Mouse (Mus musculus) forelimb bud, embryonic 11.5 days (tissue): Measurements from ENCODE around the gene Dpp6.

Source experiments
- DNase-seq: peaks from one replicate; pipeline ENCODE4 v3.0.0-alpha.2; 2012; ENCODE audit warnings: low read depth, low spot score

The Dpp6 gene

DNA sequence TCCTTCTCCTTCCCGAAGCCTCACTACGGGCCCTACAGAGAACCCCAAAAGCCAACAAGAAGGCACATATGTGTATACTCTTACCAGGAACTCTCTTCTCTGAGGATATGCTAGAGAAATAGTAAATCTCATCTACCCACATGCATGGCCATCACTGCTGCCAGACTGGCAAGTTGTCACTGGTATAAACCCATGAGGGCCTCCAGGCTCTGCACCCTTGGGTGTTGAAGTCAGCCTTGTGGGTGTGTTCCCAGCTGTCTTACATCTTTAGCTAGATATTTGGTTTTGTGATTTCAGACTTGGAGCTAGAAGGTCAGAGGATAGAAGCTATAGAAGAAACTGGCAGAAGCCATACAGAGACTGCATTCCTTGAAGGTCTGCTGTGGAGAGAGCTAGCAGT lies 842.0 kb downstream of the Dpp6 start:
- DNase-seq: no peak

DNA sequence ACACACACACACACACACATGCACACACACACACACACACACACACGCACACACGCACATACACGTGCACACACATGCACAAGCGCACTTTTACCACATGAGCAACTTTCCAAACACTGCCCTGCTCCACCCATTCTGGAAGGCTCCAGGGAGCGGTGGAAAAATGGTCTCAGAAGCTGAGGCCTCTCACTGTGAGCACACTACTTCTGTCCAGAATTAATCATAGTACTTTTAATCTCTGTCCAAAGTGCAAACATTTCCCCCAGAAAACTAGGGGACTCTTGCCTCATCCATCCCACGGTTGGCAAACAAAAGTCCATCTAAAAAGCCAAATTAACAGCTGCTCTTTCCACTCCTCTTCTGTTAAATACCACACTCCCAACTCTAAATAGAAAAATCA lies 842.8 kb downstream of the Dpp6 start:
- DNase-seq: no peak

DNA sequence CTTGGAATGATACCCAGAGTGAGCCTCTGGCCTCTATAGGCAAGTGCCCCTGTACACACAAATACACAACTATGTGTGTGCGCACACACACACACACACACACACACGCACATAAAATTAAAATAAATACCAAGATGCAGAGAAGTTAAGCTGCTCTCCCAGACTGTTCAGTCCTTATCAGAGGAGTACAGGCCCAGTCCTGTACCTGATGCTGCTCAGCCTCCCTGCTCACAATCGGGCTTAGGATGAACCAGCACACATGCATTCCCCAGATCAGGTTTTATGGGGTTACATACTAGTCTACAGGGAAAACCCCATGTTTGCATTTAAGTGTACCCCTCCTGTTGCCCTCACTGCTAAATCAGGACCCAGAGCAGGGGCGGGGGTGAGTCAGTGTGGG lies 847.1 kb downstream of the Dpp6 start:
- DNase-seq: no peak

DNA sequence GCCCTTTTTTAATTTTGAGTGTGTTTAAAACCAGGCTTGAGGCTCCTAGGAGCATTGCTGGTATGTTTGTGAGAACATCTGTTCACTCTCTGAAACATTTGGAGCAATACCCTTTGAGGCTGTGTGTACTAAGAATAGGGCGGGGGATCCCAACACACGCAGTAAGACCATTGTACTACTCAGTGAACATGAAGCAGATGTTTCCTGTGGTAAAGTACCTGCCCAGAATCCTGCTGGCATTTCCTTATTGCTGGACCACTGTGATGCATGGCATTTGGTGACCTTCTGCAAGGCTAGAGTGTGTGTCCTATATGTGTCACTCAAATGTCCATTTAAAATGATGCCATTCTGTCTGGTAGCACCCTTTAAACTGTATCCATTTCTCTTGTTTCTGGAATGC lies 854.5 kb downstream of the Dpp6 start:
- DNase-seq: no peak

DNA sequence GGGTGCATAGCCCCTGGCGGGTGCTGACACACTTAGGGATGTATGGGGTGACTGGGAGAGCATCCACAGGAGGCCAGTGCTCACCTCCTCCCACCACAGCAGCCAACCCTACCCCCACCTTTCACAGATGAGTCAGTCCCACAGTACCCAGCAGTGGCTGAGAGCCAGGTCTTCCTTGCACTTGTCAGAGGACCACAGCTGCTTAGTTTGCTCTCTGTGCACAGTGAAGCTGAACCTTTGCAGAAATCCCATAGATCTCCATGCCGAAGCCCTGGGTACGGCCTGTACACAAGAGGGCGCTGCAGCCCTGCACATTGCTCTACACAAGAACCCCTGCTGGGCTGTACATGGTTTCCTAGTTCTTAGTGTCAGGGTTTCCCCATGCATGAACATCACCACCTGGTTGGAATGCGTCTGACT lies 860.3 kb downstream of the Dpp6 start:
- DNase-seq: no peak

DNA sequence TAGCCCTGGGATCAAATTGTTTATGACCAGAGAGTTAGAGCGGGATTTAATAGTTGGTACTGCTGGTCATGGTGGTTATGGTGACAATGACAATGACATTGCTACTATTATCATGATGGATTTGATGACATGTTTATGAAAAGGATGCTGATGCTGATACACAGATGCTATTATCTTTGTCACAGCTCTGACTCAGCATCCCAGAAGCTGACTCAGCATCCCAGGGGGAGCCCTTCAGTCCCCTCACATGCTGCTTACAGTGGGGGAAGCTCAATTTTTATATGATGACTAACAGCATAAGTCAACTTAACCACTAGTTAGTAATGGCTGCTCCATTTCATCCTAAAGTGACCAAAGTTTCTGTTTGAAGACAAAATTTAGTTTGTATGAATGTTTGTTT lies 862.1 kb downstream of the Dpp6 start:
- no peak for DNase-seq

DNA sequence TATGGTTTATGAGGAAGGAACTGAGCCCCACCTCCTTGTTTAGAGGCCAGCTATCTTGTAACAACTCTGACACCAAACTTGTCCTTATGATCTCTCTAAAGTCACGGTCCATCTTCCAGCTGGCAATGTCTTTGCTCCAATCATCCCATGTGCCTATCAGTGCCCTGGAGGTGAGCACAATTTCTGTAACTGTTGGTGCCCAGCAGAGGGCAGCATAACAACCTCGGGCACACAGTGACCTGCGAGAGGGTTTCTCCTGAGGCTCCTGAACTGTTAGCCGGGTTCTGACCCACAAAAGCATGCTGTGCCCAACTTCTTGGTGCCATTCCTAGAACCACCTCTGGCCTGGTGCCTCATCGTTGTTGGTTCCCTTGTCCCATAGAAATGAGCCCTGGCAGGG lies 863.5 kb downstream of the Dpp6 start:
- DNase-seq: peak; percentile 26

DNA sequence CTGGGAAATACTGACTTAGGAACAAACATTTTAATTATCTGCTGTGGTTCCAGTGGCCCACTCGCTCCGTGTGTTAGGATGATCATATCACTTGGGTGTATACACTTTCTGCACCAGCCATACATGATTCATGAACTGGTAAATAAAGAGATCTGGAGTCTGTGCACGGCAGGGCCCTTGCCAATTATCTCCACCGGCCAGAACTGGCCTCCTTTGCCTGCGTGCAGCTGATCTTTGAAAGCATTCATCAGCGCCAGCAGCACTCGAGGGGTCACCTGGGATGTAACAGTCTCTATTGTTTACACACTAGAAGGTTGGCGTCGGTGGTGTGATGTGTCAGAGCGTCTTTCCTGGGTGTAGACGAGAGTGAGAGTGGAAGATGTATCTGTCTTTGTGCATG lies 868.2 kb downstream of the Dpp6 start:
- no peak for DNase-seq

DNA sequence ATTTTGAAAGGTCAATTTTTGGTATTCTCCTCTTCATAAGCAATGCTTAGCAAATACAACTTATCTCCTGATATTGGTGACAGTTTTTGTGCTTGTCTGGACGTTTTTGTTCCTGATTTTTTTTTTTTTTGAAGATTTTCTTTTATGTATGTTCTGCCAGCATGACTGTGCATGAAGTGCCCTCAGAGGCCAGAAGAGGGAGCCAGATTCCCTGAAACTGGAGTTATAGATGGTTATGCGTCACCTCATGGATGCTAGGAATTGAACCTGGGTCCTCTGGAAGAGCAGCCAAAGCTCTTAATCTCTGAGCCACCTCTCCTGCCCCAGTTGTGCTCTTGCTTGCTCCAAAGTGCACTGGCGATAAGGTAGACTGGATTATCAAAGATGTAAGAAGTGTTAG lies 868.9 kb downstream of the Dpp6 start:
- no peak for DNase-seq

DNA sequence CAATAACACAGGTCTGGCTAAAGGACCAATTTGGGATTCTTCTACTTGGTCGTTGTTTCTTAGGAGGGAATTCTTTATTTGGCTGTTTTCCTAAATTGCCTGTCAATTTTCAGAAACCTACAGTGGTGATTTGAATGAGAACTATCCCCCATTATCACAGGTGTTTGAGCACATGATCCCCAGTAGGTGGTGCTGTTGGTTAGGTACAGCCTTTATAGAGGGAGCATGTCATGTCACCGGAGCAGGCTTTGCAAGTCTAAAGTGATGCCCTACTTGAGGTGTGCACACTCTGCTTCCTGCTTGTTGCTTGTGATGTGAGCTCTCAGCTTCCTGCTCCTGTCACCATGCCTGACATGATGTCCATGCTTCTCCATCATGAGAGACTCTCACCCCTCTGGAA lies 870.3 kb downstream of the Dpp6 start:
- no peak for DNase-seq

DNA sequence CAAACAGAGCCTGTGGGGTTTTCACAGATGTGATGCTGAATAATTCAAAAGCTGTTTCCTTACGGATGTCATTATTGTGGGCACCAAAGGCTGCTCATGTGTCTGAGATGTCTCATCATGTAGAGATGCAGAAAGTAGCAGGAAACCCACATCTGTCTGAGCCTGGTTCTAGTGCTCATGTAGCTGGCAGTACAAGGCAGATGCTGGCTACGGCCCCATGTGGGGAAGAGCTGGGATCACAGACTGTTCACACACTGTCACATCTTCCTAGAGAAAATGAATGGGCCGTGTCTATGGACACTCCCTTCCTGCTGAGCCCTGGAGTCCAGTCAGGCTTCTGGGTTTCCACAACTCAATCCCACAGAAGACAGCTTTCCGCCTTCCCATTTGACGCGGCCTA lies 885.5 kb downstream of the Dpp6 start:
- DNase-seq: no peak

DNA sequence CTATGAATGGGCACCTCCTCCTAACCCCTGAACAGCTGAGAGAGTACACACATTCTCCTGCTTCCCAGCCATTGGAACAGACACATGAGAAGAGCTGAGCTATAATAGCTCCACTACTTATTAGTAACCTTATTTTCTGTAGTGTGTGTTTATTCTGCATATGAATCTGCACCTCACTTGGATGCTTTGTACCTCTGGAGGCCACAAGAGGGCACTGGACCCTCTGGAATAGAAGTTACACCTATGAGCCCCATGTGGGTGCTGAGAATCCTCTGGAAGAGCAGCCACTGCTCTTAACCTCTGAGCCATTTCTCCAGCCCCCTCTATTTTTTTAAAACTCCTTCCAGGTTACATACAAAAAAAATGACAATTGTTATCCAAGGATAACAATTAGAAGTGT lies 888.0 kb downstream of the Dpp6 start:
- DNase-seq: no peak

DNA sequence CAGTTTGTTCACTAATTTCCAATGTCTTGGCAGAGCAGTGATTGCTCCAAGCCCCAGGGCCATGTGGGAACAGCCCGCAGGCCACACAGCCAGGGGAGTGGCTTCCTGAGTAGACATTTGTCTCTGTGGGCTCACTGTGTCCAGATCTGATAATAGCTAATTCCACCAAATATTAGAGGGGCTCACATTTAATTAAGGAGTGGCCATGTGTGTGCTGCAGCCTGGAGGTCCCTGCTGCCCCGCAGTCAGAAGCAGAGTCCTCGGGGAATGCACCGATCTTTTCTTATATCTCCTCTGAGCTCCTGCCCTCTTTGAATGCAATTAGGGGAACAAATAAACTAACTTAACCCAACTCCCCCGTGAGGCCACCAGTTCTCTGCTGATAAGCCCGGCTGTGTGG lies 889.5 kb downstream of the Dpp6 start:
- no peak for DNase-seq

DNA sequence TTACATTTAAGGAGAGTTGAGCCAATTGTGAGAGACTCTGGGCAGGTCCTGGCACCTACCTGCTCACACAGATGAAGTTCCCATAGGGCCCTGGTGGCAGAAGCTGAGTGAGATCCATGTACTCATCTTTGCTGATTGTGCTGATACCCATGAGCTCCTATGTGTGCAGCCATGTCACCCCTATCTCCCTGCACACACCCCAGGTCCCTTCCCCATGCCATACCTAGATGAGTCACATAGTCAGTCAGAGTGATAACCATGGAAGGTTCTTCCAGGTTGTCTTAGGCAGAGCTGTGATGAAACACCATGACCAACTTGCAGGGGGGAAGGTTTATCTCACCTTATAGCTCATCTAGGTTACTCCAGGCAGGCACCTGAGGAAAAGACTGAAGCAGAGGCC lies 890.3 kb downstream of the Dpp6 start:
- DNase-seq: no peak

DNA sequence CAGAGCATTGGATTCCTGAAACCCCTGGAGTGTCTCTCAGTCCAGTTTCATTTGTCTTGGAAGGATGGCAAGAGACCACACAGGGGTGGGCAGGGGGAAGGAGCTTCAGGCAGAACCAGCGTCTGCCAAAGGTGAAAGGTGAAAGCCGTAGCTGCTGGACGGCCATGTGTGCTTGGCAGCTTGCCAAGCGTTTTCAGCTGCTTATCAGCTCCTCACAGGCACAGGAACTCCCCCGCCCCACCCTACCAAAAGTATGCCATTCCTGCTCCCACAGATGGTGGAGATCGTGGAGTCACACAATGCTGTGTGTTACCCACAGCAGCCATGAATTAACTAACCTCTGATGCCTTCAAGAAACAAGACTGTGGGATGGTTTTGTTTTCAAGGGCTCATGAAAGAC lies 891.2 kb downstream of the Dpp6 start:
- DNase-seq: peak; percentile 50

DNA sequence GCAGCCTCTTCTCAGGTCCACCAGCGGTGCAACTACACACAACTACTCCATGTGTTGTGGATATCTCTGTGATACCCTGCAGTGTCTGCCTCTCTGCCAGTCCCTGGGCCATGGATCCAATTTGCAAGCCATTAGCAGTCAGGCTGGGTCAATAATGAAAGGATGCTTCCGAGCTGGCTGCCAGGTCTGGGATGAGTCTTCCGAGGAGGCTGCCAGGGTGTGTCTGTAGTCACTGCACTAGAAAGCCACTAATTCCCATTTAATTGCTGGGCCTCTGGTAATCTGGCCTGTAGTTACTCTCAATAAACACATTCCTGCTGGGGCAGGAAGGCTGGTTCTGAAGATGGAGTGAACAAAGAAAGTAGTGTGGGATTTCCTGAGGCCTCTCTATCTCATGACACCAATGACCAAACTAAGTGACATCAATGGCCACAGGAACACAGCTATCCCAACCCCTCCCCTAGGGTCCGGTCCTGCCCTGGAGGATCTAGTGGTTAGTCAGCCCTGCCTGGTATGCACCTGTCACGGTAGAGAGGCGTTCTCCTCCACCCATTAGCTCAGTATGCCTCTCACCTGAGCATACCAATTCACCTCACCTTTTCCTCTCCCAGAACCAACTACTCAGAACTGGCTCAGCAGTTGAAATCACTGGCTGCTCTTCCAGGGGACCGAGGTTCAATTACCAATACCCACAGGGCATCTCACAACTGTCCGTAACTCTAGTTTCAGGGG lies 894.6 kb downstream of the Dpp6 start:
- DNase-seq: no peak

DNA sequence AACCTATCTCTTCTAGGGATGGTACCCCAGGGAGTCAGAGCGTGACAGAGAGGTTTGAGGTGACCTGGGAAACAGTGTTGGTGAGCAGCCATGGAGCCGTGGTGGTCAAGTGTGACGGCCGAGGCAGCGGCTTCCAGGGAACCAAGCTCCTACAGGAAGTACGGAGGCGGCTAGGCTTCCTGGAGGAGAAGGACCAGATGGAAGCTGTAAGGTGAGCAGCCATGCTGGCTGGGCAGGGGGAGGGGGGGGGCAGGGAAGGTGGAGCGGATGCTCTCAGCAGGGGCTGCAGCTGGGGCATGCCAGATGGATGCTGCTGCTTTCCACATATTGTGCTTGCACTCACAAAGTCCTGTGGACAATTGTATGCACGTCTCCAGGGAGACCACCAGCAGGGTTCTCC lies 897.4 kb downstream of the Dpp6 start:
- DNase-seq: peak; percentile 9

DNA sequence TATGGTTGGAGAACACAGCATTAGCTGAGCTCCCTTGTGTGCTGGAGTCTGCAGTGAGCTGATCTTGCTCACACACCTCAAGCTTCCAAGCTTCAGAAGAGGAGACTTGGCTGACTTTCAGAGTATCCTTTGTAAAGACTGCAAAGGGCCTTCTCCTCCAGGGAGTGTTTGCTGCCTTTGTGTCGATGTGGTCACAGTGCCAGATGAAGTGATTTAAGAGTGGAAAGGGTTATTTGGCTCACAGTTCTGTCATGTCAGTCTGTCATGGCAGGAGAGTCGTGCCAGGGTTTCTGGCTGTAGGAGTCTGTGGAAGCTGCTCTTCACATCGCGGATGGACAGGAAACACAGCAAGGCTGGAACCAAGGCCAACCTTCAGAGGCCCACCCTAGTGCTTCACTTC lies 899.0 kb downstream of the Dpp6 start:
- DNase-seq: no peak

DNA sequence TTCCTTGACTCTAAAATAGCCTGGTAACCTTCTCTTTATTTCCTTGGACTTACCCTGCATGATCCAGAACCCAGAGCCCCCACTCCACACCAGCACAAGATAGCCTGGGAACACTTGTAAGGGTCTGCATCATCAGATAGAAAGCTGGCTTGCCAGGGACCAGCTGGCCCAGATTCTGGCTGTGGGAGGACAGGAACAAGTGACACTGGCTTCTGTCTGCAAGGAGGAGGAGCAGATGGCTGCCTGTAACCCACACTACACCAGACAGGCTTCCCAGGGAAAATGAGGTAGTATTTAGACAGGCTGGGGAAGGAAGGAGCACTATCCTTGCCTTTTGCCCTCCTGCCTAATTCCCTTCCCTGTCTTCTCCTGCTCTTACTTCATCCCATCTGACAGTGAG lies 900.3 kb downstream of the Dpp6 start:
- no peak for DNase-seq

DNA sequence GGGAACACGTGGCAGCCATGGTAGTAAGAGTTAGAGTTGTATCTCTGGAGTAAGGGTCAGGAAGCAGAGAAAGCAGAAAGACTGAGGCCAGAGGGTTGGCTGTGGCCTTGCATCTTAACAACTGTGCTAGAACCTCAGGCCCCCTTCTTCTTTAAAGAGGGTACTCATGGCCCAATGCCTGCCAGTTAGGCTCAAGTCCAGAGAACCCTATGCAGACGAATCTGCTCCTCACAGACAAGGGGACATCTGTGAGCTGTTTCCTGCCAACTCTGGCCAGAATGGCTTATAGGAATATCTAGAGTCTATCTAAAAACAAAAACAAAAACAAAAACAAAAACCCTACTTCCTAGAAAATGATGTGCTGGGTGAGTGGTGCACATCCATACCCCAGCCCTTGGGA lies 902.3 kb downstream of the Dpp6 start:
- no peak for DNase-seq

DNA sequence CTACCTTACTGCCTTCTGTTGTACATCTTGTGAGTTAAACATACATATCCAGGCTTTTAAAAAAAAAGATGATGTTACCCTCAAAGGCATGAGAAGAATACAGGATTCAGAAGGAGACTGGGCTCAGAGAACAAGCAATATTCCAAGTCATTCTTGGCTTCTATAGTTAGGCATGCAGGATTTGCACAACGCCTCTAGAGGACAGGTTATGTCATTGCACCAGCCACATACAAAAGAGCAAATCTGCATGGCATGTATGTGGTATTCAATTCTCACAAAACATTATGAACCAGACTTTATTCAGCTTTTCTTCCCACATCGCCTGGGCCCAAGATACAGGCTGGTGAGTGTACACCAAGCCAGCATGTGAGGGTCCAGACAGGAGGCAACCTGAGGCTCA lies 907.5 kb downstream of the Dpp6 start:
- DNase-seq: no peak

DNA sequence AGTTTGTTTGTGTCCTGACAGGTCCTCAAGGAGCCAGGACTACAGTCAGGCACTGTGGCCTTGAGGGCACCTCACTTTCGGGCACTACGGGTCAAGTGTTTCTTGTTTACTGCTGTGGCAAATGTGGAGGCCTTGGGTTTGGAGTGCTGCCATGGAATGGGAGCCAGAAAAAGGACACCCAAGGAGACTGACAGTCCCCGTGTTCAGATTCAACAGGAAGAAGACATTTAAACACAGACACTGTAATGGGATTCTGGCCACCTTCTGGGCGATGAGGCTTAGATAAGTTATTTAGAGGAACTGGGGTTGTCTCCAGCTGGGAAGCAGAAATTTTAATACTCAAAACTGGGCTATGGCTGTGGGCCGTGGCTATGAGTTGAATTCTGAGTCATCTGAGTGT lies 913.7 kb downstream of the Dpp6 start:
- no peak for DNase-seq

DNA sequence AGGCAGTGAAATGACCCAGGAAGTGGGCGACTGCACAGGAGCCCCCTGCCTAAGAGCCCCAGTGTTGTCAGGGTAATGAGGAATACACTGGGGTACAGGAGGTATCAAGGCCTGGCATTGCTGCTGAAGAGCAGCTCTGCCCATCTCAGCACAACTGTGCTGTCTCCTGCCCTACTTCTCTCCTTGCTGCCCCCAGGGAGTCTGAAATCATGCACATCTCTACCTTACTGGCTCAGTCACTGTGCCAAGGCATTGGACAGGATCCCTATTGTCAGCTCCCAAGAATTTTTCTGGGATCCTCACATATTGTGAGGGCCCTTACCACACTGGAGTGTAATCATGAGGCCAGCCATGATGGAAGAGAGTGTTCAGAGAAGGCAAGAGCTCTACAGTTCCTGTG lies 914.4 kb downstream of the Dpp6 start:
- no peak for DNase-seq

DNA sequence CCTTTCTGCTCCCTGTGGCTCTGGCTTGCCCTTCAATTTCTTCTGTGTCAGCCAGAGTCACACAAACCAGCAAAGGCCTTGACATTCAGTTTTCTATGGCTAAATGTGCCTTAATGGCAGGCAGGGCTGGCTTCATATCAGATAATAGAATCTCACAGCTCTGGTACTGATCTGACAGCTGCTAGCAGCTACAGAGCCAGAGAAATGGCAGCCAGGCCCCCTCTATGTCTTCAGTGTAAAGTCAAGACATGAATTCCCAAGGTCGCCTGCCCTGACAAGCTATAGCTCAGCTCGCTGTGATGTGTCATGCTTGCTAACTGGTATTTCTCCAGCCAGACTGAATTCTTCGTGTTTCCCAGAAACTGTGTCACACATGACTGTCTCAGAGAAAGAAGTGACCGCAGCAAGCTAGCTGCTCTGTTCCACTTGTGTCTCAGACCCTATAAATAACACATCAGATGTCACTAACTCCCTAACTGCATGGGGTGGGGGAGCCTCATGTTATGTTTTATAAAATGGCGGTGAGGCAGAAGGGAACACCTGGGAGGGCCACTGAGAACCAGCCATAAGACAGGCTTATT lies 915.4 kb downstream of the Dpp6 start:
- no peak for DNase-seq
